Mouse (Mus musculus): ENCODE measurements at regions not wholly inside any gene's neighbourhood (a gene's known extent, or its start where the extent isn't known, plus 50 kb on each side); places are given as distances from the start of the nearest gene placed in this dataset.

GRCm38 (mm10) chr9:94189872-94190800, 347.7 kb downstream of the 1190002N15Rik start:
- no peaks in the 10 kb centered on the region for H3K9me3 ChIP-seq (ENCODE audit: low read depth, low read length)
- H3K27ac ChIP-seq (ENCODE audit: low read depth): no peak overlapping the region
- DNase-seq (no peak), ATAC-seq (ENCODE audit: insufficient read depth) (no peak)
- H3K4me2 ChIP-seq: no peak overlapping the region
- no peaks in the 10 kb centered on the region for H3K27me3 ChIP-seq (ENCODE audit: insufficient read depth, low read length)
- TF ChIP-seq CTCF (IDR thresholded peaks at IDR 0.05; ENCODE audit: low read depth): no peak
- no peaks in the 10 kb centered on the region for H3K4me1 ChIP-seq (ENCODE audit: insufficient read depth)
- H3K4me3 ChIP-seq (ENCODE audit: low read depth, low read length): no peak overlapping the region
- WGBS: 41% methylated on average over 2 of the region's 2 CpGs
- no peaks in the 10 kb centered on the region for H3K36me3 ChIP-seq (ENCODE audit: insufficient read depth)
- H3K9ac ChIP-seq: no peak overlapping the region

GRCm38 (mm10) chr9:94188124-94188523, 349.8 kb downstream of the 1190002N15Rik start:
- H3K9me3 ChIP-seq (ENCODE audit: low read depth, low read length): no peaks in the 10 kb centered on the region
- no peaks in the 10 kb centered on the region for H3K4me1 ChIP-seq (ENCODE audit: insufficient read depth)
- no peaks in the 10 kb centered on the region for H3K36me3 ChIP-seq (ENCODE audit: insufficient read depth)
- no peak for DNase-seq
- no peak overlapping the region for H3K4me2 ChIP-seq
- ATAC-seq (ENCODE audit: insufficient read depth): no peak
- H3K27me3 ChIP-seq (ENCODE audit: insufficient read depth, low read length): no peaks in the 10 kb centered on the region
- TF ChIP-seq CTCF (IDR thresholded peaks at IDR 0.05; ENCODE audit: low read depth): no peak
- H3K9ac ChIP-seq: no peak overlapping the region
- H3K4me3 ChIP-seq (ENCODE audit: low read depth, low read length): no peak overlapping the region
- no peak overlapping the region for H3K27ac ChIP-seq (ENCODE audit: low read depth)

- no peaks in the 10 kb centered on the region for H3K9me3 ChIP-seq (ENCODE audit: low read depth, low read length)
- H3K4me2 ChIP-seq: no peak overlapping the region
- H3K9ac ChIP-seq: no peak overlapping the region
- TF ChIP-seq CTCF (IDR thresholded peaks at IDR 0.05; ENCODE audit: low read depth): no peak
- H3K27ac ChIP-seq (ENCODE audit: low read depth): no peak overlapping the region
- H3K4me1 ChIP-seq (ENCODE audit: insufficient read depth): no peaks in the 10 kb centered on the region
- no peak overlapping the region for H3K4me3 ChIP-seq (ENCODE audit: low read depth, low read length)
- ATAC-seq (ENCODE audit: insufficient read depth) (no peak), DNase-seq (no peak)
- no peaks in the 10 kb centered on the region for H3K27me3 ChIP-seq (ENCODE audit: insufficient read depth, low read length)
- 76% methylated on average over 2 of the region's 2 CpGs for WGBS
- H3K36me3 ChIP-seq (ENCODE audit: insufficient read depth): no peaks in the 10 kb centered on the region
Measured at GRCm38 (mm10) chr9:94169905-94170612, 367.8 kb downstream of the 1190002N15Rik start.

GRCm38 (mm10) chr9:94163671-94164070, 374.2 kb downstream of the 1190002N15Rik start:
- H3K9me3 ChIP-seq (ENCODE audit: low read depth, low read length): no peaks in the 10 kb centered on the region
- WGBS: 83% methylated on average over 1 of the region's 1 CpGs

GRCm38 (mm10) chr9:94155581-94155980, 382.3 kb downstream of the 1190002N15Rik start:
- no peak for DNase-seq
- Histone ChIP-seq H3K27me3 (ENCODE audit: insufficient read depth, low read length) (no peaks in the 10 kb centered on the region), H3K9me3 (ENCODE audit: low read depth, low read length) (no peaks in the 10 kb centered on the region), H3K4me3 (ENCODE audit: low read depth, low read length) (no peak overlapping the region), H3K27ac (ENCODE audit: low read depth) (no peak overlapping the region), H3K4me1 (ENCODE audit: insufficient read depth) (no peaks in the 10 kb centered on the region), H3K4me2 (no peak overlapping the region), H3K9ac (no peak overlapping the region), H3K36me3 (ENCODE audit: insufficient read depth) (no peaks in the 10 kb centered on the region)
- no peak for TF ChIP-seq CTCF (IDR thresholded peaks at IDR 0.05; ENCODE audit: low read depth)
- no peak for ATAC-seq (ENCODE audit: insufficient read depth)
- 49% methylated on average over 2 of the region's 2 CpGs for WGBS

More at GRCm38 (mm10) chr9:94163671-94164070, 374.2 kb downstream of the 1190002N15Rik start:
- Histone ChIP-seq H3K27ac (ENCODE audit: low read depth) (no peak overlapping the region), H3K4me1 (ENCODE audit: insufficient read depth) (no peaks in the 10 kb centered on the region), H3K9ac (no peak overlapping the region), H3K4me2 (no peak overlapping the region), H3K4me3 (ENCODE audit: low read depth, low read length) (no peak overlapping the region), H3K36me3 (ENCODE audit: insufficient read depth) (no peaks in the 10 kb centered on the region), H3K27me3 (ENCODE audit: insufficient read depth, low read length) (no peaks in the 10 kb centered on the region)
- DNase-seq (no peak), ATAC-seq (ENCODE audit: insufficient read depth) (no peak)
- TF ChIP-seq CTCF (IDR thresholded peaks at IDR 0.05; ENCODE audit: low read depth): no peak

- TF ChIP-seq CTCF (IDR thresholded peaks at IDR 0.05; ENCODE audit: low read depth): no peak
- Histone ChIP-seq H3K9me3 (ENCODE audit: low read depth, low read length) (no peaks in the 10 kb centered on the region), H3K4me2 (no peak overlapping the region), H3K27me3 (ENCODE audit: insufficient read depth, low read length) (no peaks in the 10 kb centered on the region), H3K4me3 (ENCODE audit: low read depth, low read length) (no peak overlapping the region), H3K36me3 (ENCODE audit: insufficient read depth) (no peaks in the 10 kb centered on the region), H3K9ac (no peak overlapping the region), H3K4me1 (ENCODE audit: insufficient read depth) (no peaks in the 10 kb centered on the region), H3K27ac (ENCODE audit: low read depth) (no peak overlapping the region)
- ATAC-seq (ENCODE audit: insufficient read depth): no peak
- WGBS: 79% methylated on average over 1 of the region's 1 CpGs
- no peak for DNase-seq
Measured at GRCm38 (mm10) chr9:94148474-94148873, 389.4 kb downstream of the 1190002N15Rik start.

- 90% methylated on average over 3 of the region's 3 CpGs for WGBS
- Histone ChIP-seq H3K9me3 (ENCODE audit: low read depth, low read length) (no peaks in the 10 kb centered on the region), H3K36me3 (ENCODE audit: insufficient read depth) (no peaks in the 10 kb centered on the region), H3K4me1 (ENCODE audit: insufficient read depth) (no peaks in the 10 kb centered on the region), H3K9ac (no peak overlapping the region), H3K4me2 (no peak overlapping the region), H3K27me3 (ENCODE audit: insufficient read depth, low read length) (no peaks in the 10 kb centered on the region), H3K4me3 (ENCODE audit: low read depth, low read length) (no peak overlapping the region), H3K27ac (ENCODE audit: low read depth) (no peak overlapping the region)
- no peak for TF ChIP-seq CTCF (IDR thresholded peaks at IDR 0.05; ENCODE audit: low read depth)
- no peak for ATAC-seq (ENCODE audit: insufficient read depth)
- DNase-seq: no peak
Measured at GRCm38 (mm10) chr9:94146787-94147186, 391.1 kb downstream of the 1190002N15Rik start.
